Mouse (Mus musculus) forebrain, embryonic 13.5 days (tissue): ENCODE measurements around the gene Hsd17b13. TPM values are rescaled to one million over a fixed set of nuclear protein-coding genes. Genes with fewer than 3 reads are reported as not detected.

Experiments used
- ATAC-seq: fragments of 200-750 bp; cut with Nextera tagmentation; 2 replicates; pipeline ENCODE4 v1.8.0; 2017
- H3K27ac ChIP-seq: fragments of 300-500 bp; sonication (generic); 2 replicates; pipeline ENCODE4 v1.5.1; 2015; ENCODE audit warnings: inconsistent platforms, mild to moderate bottlenecking, moderate library complexity
- H3K27me3 ChIP-seq: fragments of 300-500 bp; sonication (generic); 2 replicates; pipeline ENCODE4 v1.6.1; 2015; ENCODE audit warnings: mild to moderate bottlenecking, inconsistent platforms
- H3K36me3 ChIP-seq: fragments of 300-500 bp; sonication (generic); 2 replicates; pipeline ENCODE4 v1.6.1; 2015; ENCODE audit warnings: mild to moderate bottlenecking, inconsistent platforms; ENCODE audit not compliant: poor library complexity, severe bottlenecking
- H3K4me1 ChIP-seq: fragments of 300-500 bp; sonication (generic); 2 replicates; pipeline ENCODE4 v1.6.1; 2015; ENCODE audit warnings: inconsistent platforms
- H3K4me2 ChIP-seq: fragments of 300-500 bp; sonication (generic); 2 replicates; pipeline ENCODE4 v1.6.1; 2015; ENCODE audit warnings: inconsistent platforms, mild to moderate bottlenecking, moderate library complexity
- H3K4me3 ChIP-seq: fragments of 300-500 bp; sonication (generic); 2 replicates; pipeline ENCODE4 v1.5.1; 2015; ENCODE audit warnings: mild to moderate bottlenecking, inconsistent platforms
- H3K9ac ChIP-seq: fragments of 300-500 bp; sonication (generic); 2 replicates; pipeline ENCODE4 v1.6.1; 2015; ENCODE audit warnings: mild to moderate bottlenecking, inconsistent platforms
- H3K9me3 ChIP-seq: fragments of 300-500 bp; sonication (generic); replicated peaks from 2 replicates; pipeline ENCODE4 v1.6.1; 2016; ENCODE audit warnings: inconsistent platforms
- WGBS: fragments of 180-500 bp; shearing (Covaris S2); methylation state at CpG from one replicate; pipeline ENCODE4 v1.1.7; 2015; 5-methylcytosine and 5-hydroxymethylcytosine counted together
- polyA plus RNA-seq: library from polyadenylated mRNA; unstranded; fragments of >200 nt; fragmentation: Nextera tagmentation; extraction: Ambion mirVana; gene quantifications from 2 replicates; pipeline ENCODE4 v1.2.1, GENCODE M21; 2015

The Hsd17b13 gene
- polyA plus RNA-seq, 1 experiment from 2014 or later: not detected

- H3K27ac ChIP-seq: no peak overlapping the region
- H3K4me2 ChIP-seq: no peak overlapping the region
- peaks cover 4% of the 10 kb centered on the region; the same call in 1 of the 2 replicates for H3K27me3 ChIP-seq
- no peak; the same call in 1 of the 2 replicates for ATAC-seq
- 57% methylated on average over 12 of the region's 12 CpGs for WGBS
- H3K9me3 ChIP-seq: no peaks in the 10 kb centered on the region
- no peak overlapping the region for H3K4me3 ChIP-seq
- H3K4me1 ChIP-seq: no peaks in the 10 kb centered on the region
- no peak overlapping the region for H3K9ac ChIP-seq
- no peaks in the 10 kb centered on the region for H3K36me3 ChIP-seq
Measured at GRCm38 (mm10) chr5:103916595-103917356, 60.4 kb downstream of the Hsd17b13 start.

DNA sequence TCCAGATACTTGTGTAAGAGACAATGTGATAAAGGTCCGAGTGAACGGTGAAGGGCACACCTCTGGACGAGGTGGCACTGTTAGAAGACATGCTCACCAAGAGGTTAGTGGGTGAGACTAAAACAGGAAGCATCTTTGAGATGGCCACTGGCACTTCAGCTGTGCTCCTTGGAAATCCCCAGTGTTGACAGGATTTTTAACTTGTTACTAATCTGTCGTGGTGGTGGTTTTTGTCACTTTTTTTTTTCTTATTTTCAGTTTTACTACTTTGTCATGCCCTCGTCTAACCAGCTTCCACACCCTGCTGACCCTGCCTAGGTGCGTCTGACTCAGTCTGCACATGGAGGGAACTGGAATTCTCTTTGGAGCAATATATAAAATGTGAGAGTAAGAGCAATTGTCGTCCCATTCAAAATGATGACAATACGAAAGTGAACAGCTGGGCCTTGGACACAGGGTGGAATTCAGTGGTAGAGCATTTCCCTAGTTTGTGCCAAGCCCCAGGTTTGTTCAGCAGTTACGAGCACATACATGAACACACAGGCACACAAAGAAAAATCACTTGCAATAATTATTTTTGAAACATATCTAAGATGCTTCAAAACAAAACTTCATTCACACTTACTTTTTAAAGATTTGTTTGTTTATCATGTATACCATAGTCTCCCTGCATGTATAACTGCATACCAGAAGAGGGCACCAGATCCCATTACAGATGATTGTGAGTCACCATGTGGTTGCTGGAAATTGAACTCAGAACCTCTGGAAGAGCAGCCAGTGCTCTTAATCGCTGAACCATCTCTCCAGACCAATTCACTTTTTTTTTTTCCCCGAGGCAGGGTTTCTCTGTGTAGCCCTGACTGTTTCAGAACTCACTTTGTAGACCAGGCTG lies 62.6 kb downstream of the Hsd17b13 start:
- H3K4me3 ChIP-seq: no peak overlapping the region
- H3K9ac ChIP-seq: no peak overlapping the region
- ATAC-seq: no peak
- H3K4me1 ChIP-seq: no peaks in the 10 kb centered on the region
- no peaks in the 10 kb centered on the region for H3K9me3 ChIP-seq
- 80% methylated on average over 11 of the region's 11 CpGs for WGBS
- H3K36me3 ChIP-seq: no peaks in the 10 kb centered on the region
- peaks cover 4% of the 10 kb centered on the region; the same call in 1 of the 2 replicates for H3K27me3 ChIP-seq
- no peak overlapping the region for H3K4me2 ChIP-seq
- H3K27ac ChIP-seq: no peak overlapping the region

DNA sequence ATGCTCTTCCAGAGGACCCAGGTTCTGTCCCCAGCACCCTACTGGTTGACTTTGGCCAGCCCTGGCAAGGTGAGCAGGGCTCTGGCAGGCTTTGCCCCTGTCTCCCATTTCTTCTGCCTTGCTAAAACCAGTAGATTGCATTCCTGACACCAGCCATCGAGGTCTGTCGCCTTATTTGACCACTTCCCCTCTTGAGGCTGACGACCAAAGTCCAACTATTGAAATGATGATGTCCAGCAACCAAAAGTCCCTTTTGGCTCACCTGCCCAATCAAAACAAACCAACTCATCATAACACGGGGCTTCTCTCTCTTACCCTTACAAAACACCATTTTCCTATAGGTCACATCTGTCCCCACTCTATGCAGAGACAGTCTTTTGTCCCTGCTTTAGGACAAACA lies 64.1 kb downstream of the Hsd17b13 start:
- Histone ChIP-seq H3K36me3 (no peaks in the 10 kb centered on the region), H3K9me3 (no peaks in the 10 kb centered on the region), H3K4me1 (peaks cover 7% of the 10 kb centered on the region), H3K27ac (no peak overlapping the region), H3K27me3 (peaks cover 4% of the 10 kb centered on the region; the same call in 1 of the 2 replicates), H3K4me2 (no peak overlapping the region), H3K9ac (no peak overlapping the region), H3K4me3 (no peak overlapping the region)
- no peak for ATAC-seq
- 58% methylated on average over 4 of the region's 4 CpGs for WGBS

DNA sequence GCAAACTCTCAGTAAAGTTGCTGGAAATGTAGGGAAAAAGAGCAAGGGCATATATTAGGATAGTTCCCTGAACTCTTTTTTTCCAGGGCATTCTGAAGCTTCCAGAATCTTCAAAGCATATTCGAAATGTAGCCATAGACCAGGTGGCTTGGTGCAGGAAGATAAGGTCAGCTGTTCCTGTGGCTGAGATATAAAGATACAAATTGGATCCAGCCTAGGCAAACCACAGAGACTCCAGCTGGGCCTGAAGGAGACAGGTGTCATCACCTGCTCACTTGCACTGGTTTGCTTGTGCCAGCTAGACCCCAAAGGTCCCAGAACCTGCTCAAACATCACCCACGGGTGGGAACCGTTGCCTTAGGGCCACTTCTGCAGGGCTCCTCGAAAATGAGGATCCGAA lies 65.7 kb downstream of the Hsd17b13 start:
- Histone ChIP-seq H3K4me2 (peak overlapping the region; percentile 77; the same call in 1 of the 2 replicates), H3K36me3 (no peaks in the 10 kb centered on the region), H3K27ac (no peak overlapping the region), H3K4me1 (peaks cover 7% of the 10 kb centered on the region), H3K9me3 (no peaks in the 10 kb centered on the region), H3K9ac (no peak overlapping the region), H3K27me3 (peaks cover 4% of the 10 kb centered on the region; the same call in 1 of the 2 replicates), H3K4me3 (no peak overlapping the region)
- 90% methylated on average over 5 of the region's 5 CpGs for WGBS
- ATAC-seq: peak; percentile 2

GRCm38 (mm10) chr5:103910748-103911409 lies 66.3 kb downstream of the Hsd17b13 start, which contains the start of gene Klhl8:
Gene Klhl8 (minus strand): TSS chr5:103911259.
- peak within 1 kb of the TSS; percentile 77 for H3K4me2 ChIP-seq
- H3K36me3 ChIP-seq: no peaks in the 10 kb centered on the region
- WGBS: under 1% methylated on average over 48 of the region's 86 CpGs
- no peaks in the 10 kb centered on the region for H3K9me3 ChIP-seq
- peak within 1 kb of the TSS; percentile 79 for H3K4me3 ChIP-seq
- peaks cover 7% of the 10 kb centered on the region for H3K4me1 ChIP-seq
- H3K27me3 ChIP-seq: peaks cover 4% of the 10 kb centered on the region; the same call in 1 of the 2 replicates
- peak within 1 kb of the TSS; percentile 87 for H3K9ac ChIP-seq
- peak; percentile 98 for ATAC-seq
- peak within 1 kb of the TSS; percentile 74 for H3K27ac ChIP-seq

DNA sequence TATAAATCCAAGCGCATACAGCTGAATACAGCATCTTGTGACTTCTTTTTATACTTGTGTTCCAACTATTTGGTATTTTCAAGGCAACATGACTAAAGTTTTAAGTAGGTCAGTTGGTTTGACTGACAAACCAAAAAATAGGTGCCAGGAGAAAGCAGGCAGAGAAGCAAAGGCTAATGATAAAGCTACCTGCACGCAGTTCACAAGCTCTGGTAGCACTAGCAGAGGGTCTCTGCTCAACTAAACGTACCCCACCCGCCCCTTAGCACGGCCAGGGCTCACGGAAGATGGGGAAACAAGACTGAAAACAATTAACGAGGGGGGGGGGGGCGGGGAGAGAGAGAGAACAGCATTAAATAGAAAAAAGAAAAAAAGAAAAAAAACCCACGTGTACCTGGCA lies 67.1 kb downstream of the Hsd17b13 start:
- 12% methylated on average over 8 of the region's 9 CpGs for WGBS
- H3K27ac ChIP-seq: no peak overlapping the region
- no peaks in the 10 kb centered on the region for H3K36me3 ChIP-seq
- peak overlapping the region; percentile 77 for H3K4me2 ChIP-seq
- H3K4me3 ChIP-seq: peak overlapping the region; percentile 79
- H3K9me3 ChIP-seq: no peaks in the 10 kb centered on the region
- peak overlapping the region; percentile 87 for H3K9ac ChIP-seq
- ATAC-seq: no peak
- peaks cover 7% of the 10 kb centered on the region for H3K4me1 ChIP-seq
- peaks cover 4% of the 10 kb centered on the region; the same call in 1 of the 2 replicates for H3K27me3 ChIP-seq

GRCm38 (mm10) chr5:103909466-103909865 lies 67.7 kb downstream of the Hsd17b13 start:
- H3K4me2 ChIP-seq: no peak overlapping the region
- ATAC-seq: no peak

DNA sequence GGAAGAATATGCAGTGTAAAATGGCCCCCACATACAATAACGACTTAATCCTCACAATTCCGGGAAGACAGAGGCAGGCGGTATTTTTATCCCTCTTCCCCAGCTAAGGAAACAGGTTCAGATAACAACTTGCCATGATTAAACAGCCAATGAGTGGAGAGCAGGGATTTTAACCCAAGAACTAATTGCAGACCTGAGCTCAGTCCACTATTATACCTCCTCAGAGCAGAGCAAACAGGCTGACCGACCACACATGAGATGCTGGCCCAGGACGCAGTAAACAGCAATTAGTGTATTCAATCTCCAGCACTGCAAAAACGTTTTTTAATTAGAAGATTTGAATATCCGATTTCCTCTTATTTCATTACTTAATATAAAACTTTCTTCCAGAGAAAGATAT lies 68.4 kb downstream of the Hsd17b13 start:
- Histone ChIP-seq H3K27ac (no peak overlapping the region), H3K27me3 (peaks cover 4% of the 10 kb centered on the region; the same call in 1 of the 2 replicates), H3K4me2 (no peak overlapping the region; the same call in 1 of the 2 replicates), H3K9ac (no peak overlapping the region), H3K36me3 (no peaks in the 10 kb centered on the region), H3K4me3 (no peak overlapping the region), H3K4me1 (peaks cover 7% of the 10 kb centered on the region), H3K9me3 (no peaks in the 10 kb centered on the region)
- ATAC-seq: no peak
- WGBS: 21% methylated on average over 7 of the region's 7 CpGs

More at GRCm38 (mm10) chr5:103909466-103909865, 67.7 kb downstream of the Hsd17b13 start:
- H3K27me3 ChIP-seq: peaks cover 4% of the 10 kb centered on the region; the same call in 1 of the 2 replicates
- 76% methylated on average over 3 of the region's 3 CpGs for WGBS
- no peak overlapping the region for H3K9ac ChIP-seq
- no peak overlapping the region for H3K27ac ChIP-seq
- H3K36me3 ChIP-seq: no peaks in the 10 kb centered on the region
- no peaks in the 10 kb centered on the region for H3K9me3 ChIP-seq
- peaks cover 7% of the 10 kb centered on the region for H3K4me1 ChIP-seq
- H3K4me3 ChIP-seq: no peak overlapping the region

DNA sequence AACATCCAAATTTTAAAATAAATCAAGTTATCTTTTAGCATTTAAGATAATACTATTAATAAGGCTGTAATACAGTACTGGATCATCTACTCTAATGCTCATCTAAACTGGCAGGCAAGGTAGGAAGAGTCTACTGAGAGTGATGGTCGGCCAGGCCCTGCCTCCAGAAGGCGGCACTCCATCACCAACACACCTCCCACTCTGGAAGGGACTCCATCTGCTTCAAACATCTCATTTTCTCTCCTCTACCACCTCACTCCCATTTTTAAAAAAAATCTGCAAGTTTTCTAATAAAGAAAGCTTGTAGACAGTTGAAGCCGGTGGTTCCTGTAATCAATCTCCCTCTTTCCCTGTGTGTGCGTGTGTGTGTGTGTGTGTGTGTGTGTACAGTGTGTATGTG lies 69.4 kb downstream of the Hsd17b13 start:
- H3K4me3 ChIP-seq: no peak overlapping the region
- H3K9ac ChIP-seq: no peak overlapping the region
- no peak for ATAC-seq
- no peak overlapping the region for H3K4me2 ChIP-seq
- H3K4me1 ChIP-seq: peaks cover 7% of the 10 kb centered on the region
- peaks cover under 1% of the 10 kb centered on the region; the same call in 1 of the 2 replicates for H3K27me3 ChIP-seq
- no peaks in the 10 kb centered on the region for H3K36me3 ChIP-seq
- H3K27ac ChIP-seq: no peak overlapping the region
- WGBS: 89% methylated on average over 4 of the region's 4 CpGs
- no peaks in the 10 kb centered on the region for H3K9me3 ChIP-seq

GRCm38 (mm10) chr5:103906173-103906572 lies 71.0 kb downstream of the Hsd17b13 start:
- Histone ChIP-seq H3K9ac (no peak overlapping the region), H3K4me3 (no peak overlapping the region), H3K9me3 (no peaks in the 10 kb centered on the region), H3K27ac (no peak overlapping the region), H3K27me3 (no peaks in the 10 kb centered on the region), H3K36me3 (no peaks in the 10 kb centered on the region), H3K4me2 (no peak overlapping the region), H3K4me1 (peaks cover 7% of the 10 kb centered on the region)
- WGBS: 93% methylated on average over 6 of the region's 6 CpGs
- ATAC-seq: no peak
